Mouse (Mus musculus) left cerebral cortex, postnatal 25 days (tissue): ENCODE measurements at regions not wholly inside any gene's neighbourhood (a gene's known extent, or its start where the extent isn't known, plus 50 kb on each side); places are given as distances from the start of the nearest gene placed in this dataset.
A peak's percentile ranks its signal among the peaks of the same experiment; 100 is the strongest.

Experiments used
- DNase-seq, 2 experiments: peaks; one replicate each; pipeline ENCODE4 v3.0.0; 2022; ENCODE audit warnings: low spot score in 2 of 2, mixed read lengths in 1 of 2
- intact Hi-C: fragments of 180-260 bp; cut with DNase I; formaldehyde crosslinking; loops from one replicate; pipeline ENCODE4 v1.15.1; 2025

- peak in 1 of 2 experiments; percentile 15 for DNase-seq
- intact Hi-C loops, result no loop called here
Observed at GRCm38 (mm10) chr7:75360874-75361273, 51.8 kb upstream of the Sv2b start.

- intact Hi-C loops, result no loop called here
- DNase-seq, result no peak
Observed at GRCm38 (mm10) chr7:75362541-75362940, 53.5 kb upstream of the Sv2b start.

- intact Hi-C loops, result loop anchor here (5.0 kb wide), 2 partner anchors 58 to 998 kb away; partner anchors contain the start of gene Sv2b
Observed at GRCm38 (mm10) chr7:75365480-75365879, 56.4 kb upstream of the Sv2b start.

GRCm38 (mm10) chr7:75366285-75366882 lies 57.3 kb upstream of the Sv2b start:
- intact Hi-C loops, result loop anchor here (1.0 to 5.0 kb wide), 3 partner anchors 59 to 999 kb away; partner anchors contain the start of gene Sv2b
- peak; percentile 86 to 92 for DNase-seq

More at GRCm38 (mm10) chr7:75365480-75365879, 56.4 kb upstream of the Sv2b start:
- DNase-seq, result no peak

- DNase-seq, result no peak
- intact Hi-C loops, result loop anchor here (5.0 kb wide), 2 partner anchors 61 to 1001 kb away; partner anchors contain the start of gene Sv2b
Observed at GRCm38 (mm10) chr7:75368315-75368714, 59.3 kb upstream of the Sv2b start.

GRCm38 (mm10) chr7:75369366-75369765 lies 60.3 kb upstream of the Sv2b start:
- intact Hi-C loops, result loop anchor here (5.0 kb wide), 2 partner anchors 62 to 1002 kb away; partner anchors contain the start of gene Sv2b
- DNase-seq, result no peak

- peak; percentile 84 to 93 for DNase-seq
- intact Hi-C loops, result loop anchor here (1.0 to 10.0 kb wide), 4 partner anchors 183 to 511 kb away; no protein-coding TSS in a partner anchor
Observed at GRCm38 (mm10) chr7:75370595-75371519, 61.8 kb upstream of the Sv2b start.

GRCm38 (mm10) chr7:75371520-75371876 lies 62.4 kb upstream of the Sv2b start:
- DNase-seq, result no peak
- intact Hi-C loops, result loop anchor here (1.0 to 10.0 kb wide), 4 partner anchors 183 to 511 kb away; no protein-coding TSS in a partner anchor

- intact Hi-C loops, result loop anchor here (1.0 to 10.0 kb wide), 4 partner anchors 182 to 510 kb away; no protein-coding TSS in a partner anchor
- DNase-seq, result peak in 1 of 2 experiments; percentile 16
Observed at GRCm38 (mm10) chr7:75371991-75372390, 62.9 kb upstream of the Sv2b start.

- peak in 1 of 2 experiments; percentile 14 for DNase-seq
- intact Hi-C loops, result loop anchor here (5.0 to 10.0 kb wide), 3 partner anchors 362 to 509 kb away; no protein-coding TSS in a partner anchor
Observed at GRCm38 (mm10) chr7:75372892-75373444, 63.9 kb upstream of the Sv2b start.

GRCm38 (mm10) chr7:75374506-75374905 lies 65.4 kb upstream of the Sv2b start:
- no peak for DNase-seq
- intact Hi-C loops, result loop anchor here (5.0 to 10.0 kb wide), 3 partner anchors 360 to 508 kb away; no protein-coding TSS in a partner anchor

GRCm38 (mm10) chr7:75379595-75379994 lies 70.5 kb upstream of the Sv2b start:
- intact Hi-C loops, result loop anchor here (10.0 kb wide), 1 partner anchor 355 kb away; no protein-coding TSS in a partner anchor
- no peak for DNase-seq

- DNase-seq, result peak in 1 of 2 experiments; percentile 70
- intact Hi-C loops, result no loop called here
Observed at GRCm38 (mm10) chr7:75384506-75384911, 70.8 kb upstream of the Akap13 start.

GRCm38 (mm10) chr7:75387033-75387432 lies 68.3 kb upstream of the Akap13 start:
- intact Hi-C loops, result no loop called here
- DNase-seq, result no peak

GRCm38 (mm10) chr7:75387821-75388431 lies 67.4 kb upstream of the Akap13 start:
- intact Hi-C loops, result no loop called here
- no peak for DNase-seq

GRCm38 (mm10) chr7:75390162-75390561 lies 65.2 kb upstream of the Akap13 start:
- intact Hi-C loops, result no loop called here
- no peak for DNase-seq

- intact Hi-C loops, result no loop called here
- no peak for DNase-seq
Observed at GRCm38 (mm10) chr7:75392783-75393182, 62.6 kb upstream of the Akap13 start.

- intact Hi-C loops, result no loop called here
- DNase-seq, result no peak
Observed at GRCm38 (mm10) chr7:75393466-75393865, 61.9 kb upstream of the Akap13 start.

- no peak for DNase-seq
- intact Hi-C loops, result no loop called here
Observed at GRCm38 (mm10) chr7:75394866-75395580, 60.3 kb upstream of the Akap13 start.
